Comparison of ENCODE assay signal across 16 mouse cellular contexts in the genomic region with DNA sequence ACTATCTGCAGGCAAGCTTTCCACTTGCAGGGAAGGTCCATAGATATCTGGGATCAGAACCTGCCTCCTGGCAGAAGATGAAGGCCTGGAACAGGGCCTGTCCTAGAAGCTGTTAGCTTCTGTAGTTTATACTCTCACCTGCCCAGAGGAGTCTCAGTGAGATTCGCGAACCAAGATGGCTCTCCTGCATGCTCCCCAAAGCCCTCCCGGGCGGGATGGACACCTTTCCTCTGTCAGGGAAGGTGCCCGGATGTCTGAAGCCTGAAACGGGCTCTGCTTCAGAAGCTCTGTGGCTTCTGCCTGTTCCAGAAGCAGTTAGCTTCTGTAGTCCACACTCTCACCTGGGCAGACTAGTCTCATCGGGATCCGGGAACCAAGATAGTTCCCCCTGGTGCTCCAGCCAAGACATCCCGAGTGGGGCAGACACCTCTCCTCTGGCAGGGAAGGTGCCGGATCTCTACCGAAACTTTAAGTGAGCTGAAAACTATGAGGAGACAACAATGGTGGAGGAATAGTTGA. TPM values are rescaled to one million over a fixed set of nuclear protein-coding genes. Genes with fewer than 3 reads are reported as not detected.
"Had no signal": no experiment of that assay in that cellular context is flagged by ENCODE, and none has a peak within 500 bp of the region (broad histone marks: within the 10 kb centered on the region; RNA-seq: fewer than 3 reads in every experiment).

No protein-coding gene starts in this region.

RNA-seq across cellular contexts. Expression of a gene that starts 16.2 kb away (rescaled TPM):
- total RNA-seq: megakaryocyte, adult 5-6 weeks; megakaryocyte-erythroid progenitor cell, adult 5-6 weeks had no signal
- polyA plus RNA-seq: lung, embryonic 14.5 days; lung, embryonic 16.5 days; midbrain, embryonic 10.5 days; midbrain, embryonic 12.5 days; midbrain, embryonic 14.5 days; midbrain, embryonic 16.5 days; myocyte; neural tube, embryonic 11.5 days; neural tube, embryonic 13.5 days; neural tube, embryonic 15.5 days; small intestine, adult 2 months; stomach, embryonic 14.5 days; stomach, embryonic 16.5 days; thymus, adult 2 months had no signal

RNA-seq across cellular contexts. Expression of a gene that starts 37.8 kb away (rescaled TPM):
- total RNA-seq: megakaryocyte, adult 5-6 weeks; megakaryocyte-erythroid progenitor cell, adult 5-6 weeks had no signal
- polyA plus RNA-seq: lung, embryonic 14.5 days; lung, embryonic 16.5 days; midbrain, embryonic 10.5 days; midbrain, embryonic 12.5 days; midbrain, embryonic 14.5 days; midbrain, embryonic 16.5 days; myocyte; neural tube, embryonic 11.5 days; neural tube, embryonic 13.5 days; neural tube, embryonic 15.5 days; small intestine, adult 2 months; stomach, embryonic 14.5 days; stomach, embryonic 16.5 days; thymus, adult 2 months had no signal

RNA-seq across cellular contexts. Expression of a gene that starts 56.6 kb away (rescaled TPM):
- total RNA-seq: megakaryocyte, adult 5-6 weeks; megakaryocyte-erythroid progenitor cell, adult 5-6 weeks had no signal
- polyA plus RNA-seq: lung, embryonic 14.5 days; lung, embryonic 16.5 days; midbrain, embryonic 10.5 days; midbrain, embryonic 12.5 days; midbrain, embryonic 14.5 days; midbrain, embryonic 16.5 days; neural tube, embryonic 11.5 days; neural tube, embryonic 15.5 days; small intestine, adult 2 months; stomach, embryonic 14.5 days; stomach, embryonic 16.5 days; thymus, adult 2 months had no signal
